Mouse (Mus musculus): ENCODE data around the gene Tent5c.

Tent5c gene

GRCm38 (mm10) chr3:100489133-100490009 lies at the start of gene Tent5c:
Gene Tent5c, minus strand, starts transcription at chr3:100489324.
- DNase-seq (ENCODE audit: low spot score) = peak; percentile 97

- DNase-seq (ENCODE audit: low spot score) = no peak
These were observed 47.6 kb upstream of the Tent5c start for GRCm38 (mm10) chr3:100536686-100537085.

GRCm38 (mm10) chr3:100535902-100536301 lies 46.8 kb upstream of the Tent5c start:
- no peak for DNase-seq (ENCODE audit: low spot score)

GRCm38 (mm10) chr3:100535298-100535697 lies 46.2 kb upstream of the Tent5c start:
- no peak for DNase-seq (ENCODE audit: low spot score)

- no peak for DNase-seq (ENCODE audit: low spot score)
These were observed 45.3 kb upstream of the Tent5c start for GRCm38 (mm10) chr3:100534394-100534793.

- DNase-seq (ENCODE audit: low spot score) = no peak
These were observed 44.3 kb upstream of the Tent5c start for GRCm38 (mm10) chr3:100533429-100533828.

- DNase-seq (ENCODE audit: low spot score) = no peak
These were observed 41.8 kb upstream of the Tent5c start for GRCm38 (mm10) chr3:100530919-100531318.

GRCm38 (mm10) chr3:100530244-100530788 lies 41.2 kb upstream of the Tent5c start:
- no peak for DNase-seq (ENCODE audit: low spot score)

GRCm38 (mm10) chr3:100522671-100523070 lies 33.5 kb upstream of the Tent5c start:
- no peak for DNase-seq (ENCODE audit: low spot score)

GRCm38 (mm10) chr3:100521626-100522025 lies 32.5 kb upstream of the Tent5c start:
- DNase-seq (ENCODE audit: low spot score) = no peak

- no peak for DNase-seq (ENCODE audit: low spot score)
These were observed 26.6 kb upstream of the Tent5c start for GRCm38 (mm10) chr3:100515754-100516141.

- no peak for DNase-seq (ENCODE audit: low spot score)
These were observed 26.1 kb upstream of the Tent5c start for GRCm38 (mm10) chr3:100515093-100515753.

GRCm38 (mm10) chr3:100507174-100507573 lies 18.1 kb upstream of the Tent5c start:
- DNase-seq (ENCODE audit: low spot score) = no peak

- DNase-seq (ENCODE audit: low spot score) = peak; percentile 30
These were observed 17.6 kb upstream of the Tent5c start for GRCm38 (mm10) chr3:100506715-100507114.

- no peak for DNase-seq (ENCODE audit: low spot score)
These were observed 14.8 kb upstream of the Tent5c start for GRCm38 (mm10) chr3:100503882-100504281.

- no peak for DNase-seq (ENCODE audit: low spot score)
These were observed 13.4 kb upstream of the Tent5c start for GRCm38 (mm10) chr3:100502516-100502915.

- DNase-seq (ENCODE audit: low spot score) = no peak
These were observed 12.8 kb upstream of the Tent5c start for GRCm38 (mm10) chr3:100501899-100502298.

GRCm38 (mm10) chr3:100496081-100496480 lies 7.0 kb upstream of the Tent5c start:
- DNase-seq (ENCODE audit: low spot score) = no peak

GRCm38 (mm10) chr3:100495456-100495855 lies 6.3 kb upstream of the Tent5c start:
- DNase-seq (ENCODE audit: low spot score) = no peak

GRCm38 (mm10) chr3:100494912-100495311 lies 5.8 kb upstream of the Tent5c start:
- no peak for DNase-seq (ENCODE audit: low spot score)

GRCm38 (mm10) chr3:100490010-100490300 lies 831 bp upstream of the Tent5c start:
- peak; percentile 25 for DNase-seq (ENCODE audit: low spot score)

GRCm38 (mm10) chr3:100488251-100489132 lies 632 bp downstream of the Tent5c start:
- DNase-seq (ENCODE audit: low spot score) = peak; percentile 46
